Mouse (Mus musculus) stomach, postnatal 0 days (tissue): ENCODE results near the gene Slc8a3.

Source experiments
- CTCF ChIP-seq: IDR thresholded peaks from 2 replicates; pipeline ENCODE4 v1.5.1; 2016; ENCODE audit warnings: antibody characterized with exemption, low read depth, mild to moderate bottlenecking, moderate library complexity
- EP300 ChIP-seq: optimal IDR thresholded peaks from 2 replicates; pipeline ENCODE3; 2016; ENCODE audit warnings: antibody characterized with exemption

DNA sequence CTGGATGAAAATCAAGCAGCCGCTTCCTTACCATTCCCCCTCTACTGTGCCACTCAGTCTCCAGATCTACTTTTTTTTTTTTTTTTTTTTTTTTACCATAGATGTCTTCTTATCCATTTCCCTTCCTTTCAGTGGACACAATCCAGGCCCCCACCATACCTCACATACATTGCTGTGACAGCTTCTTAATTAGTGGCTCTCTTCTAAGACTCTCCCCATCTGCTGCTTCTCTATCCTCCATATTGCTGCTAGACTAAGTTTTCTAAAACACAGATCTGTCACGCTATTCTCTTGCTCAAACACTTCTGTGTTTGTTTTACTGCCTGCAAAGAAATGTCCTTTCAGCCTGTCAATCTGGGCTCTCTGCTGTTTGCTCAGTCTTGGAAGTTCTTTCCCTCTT, 54.9 kb downstream of the Slc8a3 start:
- TF ChIP-seq CTCF = no peak
- no peak for TF ChIP-seq EP300
